13 mouse cellular contexts compared by ENCODE assay signal in genomic region chr17:31432878-31433281, GRCm38 (mm10). TPM values are rescaled to one million over a fixed set of nuclear protein-coding genes. Genes with fewer than 3 reads are reported as not detected.
DNase-seq lines count a peak whose midpoint lies in the region; ATAC-seq and TF ChIP-seq lines count a peak whose summit lies in the region.
"Had no signal": no experiment of that assay in that cellular context is flagged by ENCODE, and none has a peak within 500 bp of the region (broad histone marks: within the 10 kb centered on the region; RNA-seq: fewer than 3 reads in every experiment).

No protein-coding gene starts in this region.

- H3K27ac ChIP-seq in heart, embryonic 16.5 days (ENCODE audit: low read length) = no peak overlapping the region
- no peak overlapping the region for H3K27ac ChIP-seq in thymus, adult 2 months (ENCODE audit: control insufficient read depth, insufficient read depth, low read length)
- H3K27ac ChIP-seq in hindbrain, postnatal 0 days = no peak overlapping the region
- H3K27ac ChIP-seq: hindbrain, embryonic 10.5 days; left cerebral cortex, adult 2 months; macrophage had no signal

- ATAC-seq in heart, embryonic 16.5 days (replicated peaks; ENCODE audit: extremely low read depth, insufficient read depth, low FRiP score) = no peak
- ATAC-seq in hindbrain, postnatal 0 days = no peak

- no peak for TF ChIP-seq CTCF in thymus, adult 2 months (IDR thresholded peaks at IDR 0.05; ENCODE audit: borderline replicate concordance, control insufficient read depth, extremely low read depth, insufficient read depth, low read length, poor library complexity)
- no peak for TF ChIP-seq CTCF in hindbrain, postnatal 0 days (IDR thresholded peaks at IDR 0.05; ENCODE audit: low read depth)

- peaks cover 5% of the 10 kb centered on the region for H3K9me3 ChIP-seq in heart, embryonic 16.5 days (replicated peaks; ENCODE audit: control insufficient read depth, low read length)
- H3K9me3 ChIP-seq in hindbrain, postnatal 0 days (ENCODE audit: low read length) = 0 out of 2 replicates have a peak, but pooled peaks cover 5% of the 10 kb centered on the region

- 74% methylated on average over 5 of the region's 5 CpGs for WGBS in heart, embryonic 16.5 days
- WGBS in thymus, adult 2 months = 87% methylated on average over 5 of the region's 5 CpGs
- 66% methylated on average over 5 of the region's 5 CpGs for WGBS in hindbrain, postnatal 0 days

- peak overlapping the region; percentile 11; the same call in 1 of the 2 replicates for H3K4me2 ChIP-seq in heart, embryonic 16.5 days (ENCODE audit: low read depth, low read length)
- H3K4me2 ChIP-seq in myocyte (ENCODE audit: low read depth) = peak overlapping the region; percentile 0
- H3K4me2 ChIP-seq in hindbrain, postnatal 0 days (ENCODE audit: low read depth, low read length) = no peak overlapping the region

- H3K36me3 ChIP-seq in heart, embryonic 16.5 days (ENCODE audit: control insufficient read depth, insufficient read depth) = peaks cover 5% of the 10 kb centered on the region
- H3K36me3 ChIP-seq in thymus, adult 2 months (ENCODE audit: control insufficient read depth, insufficient read depth, low read length) = no peaks in the 10 kb centered on the region
- no peaks in the 10 kb centered on the region for H3K36me3 ChIP-seq in myocyte (ENCODE audit: control insufficient read depth, insufficient read depth)
- peaks cover 4% of the 10 kb centered on the region; the same call in 1 of the 2 replicates for H3K36me3 ChIP-seq in hindbrain, postnatal 0 days (ENCODE audit: insufficient read depth, low read length)

- intact Hi-C loops in heart, postnatal 14 days (cut with DNase I) = loop anchor here (5.0 kb wide), 1 partner anchor 46 kb away; the partner anchor contains the start of gene Pde9a

- no peaks in the 10 kb centered on the region for H3K27me3 ChIP-seq in heart, embryonic 16.5 days (ENCODE audit: control insufficient read depth, insufficient read depth, low read length)
- no peaks in the 10 kb centered on the region for H3K27me3 ChIP-seq in thymus, adult 2 months (ENCODE audit: control insufficient read depth, insufficient read depth, low read length)
- no peaks in the 10 kb centered on the region for H3K27me3 ChIP-seq in myocyte (ENCODE audit: control insufficient read depth, insufficient read depth, insufficient read length)
- no peaks in the 10 kb centered on the region for H3K27me3 ChIP-seq in hindbrain, postnatal 0 days (ENCODE audit: insufficient read depth, low read length)

- no peak for TF ChIP-seq POLR2A in thymus, adult 2 months (IDR thresholded peaks at IDR 0.05; ENCODE audit: control insufficient read depth, extremely low read depth, insufficient read depth, low read length, poor library complexity)
- TF ChIP-seq POLR2A in myocyte (IDR thresholded peaks at IDR 0.05; ENCODE audit: insufficient read length, low read depth) = no peak

- no peak for DNase-seq in heart, postnatal 14 days
- peak; percentile 22 for DNase-seq in thymus, postnatal 4 days
- no peak for DNase-seq in thymus, adult 2 months
- DNase-seq in layer of hippocampus, adult 11-12 months (ENCODE audit: low spot score) = no peak
- DNase-seq in cerebellum, adult 11 months = no peak
- DNase-seq in hindbrain, postnatal 0 days (ENCODE audit: low spot score) = no peak
- DNase-seq: cerebellum, adult 18-20 months had no signal

- no peak overlapping the region for H3K4me3 ChIP-seq in heart, embryonic 16.5 days (ENCODE audit: low read length)
- no peak overlapping the region for H3K4me3 ChIP-seq in thymus, adult 2 months (ENCODE audit: control insufficient read depth, insufficient read depth, low read length)
- H3K4me3 ChIP-seq in myocyte = no peak overlapping the region
- no peak overlapping the region for H3K4me3 ChIP-seq in hindbrain, postnatal 0 days (ENCODE audit: low read length)
- H3K4me3 ChIP-seq: erythroblast, embryonic 14.5 days; hindbrain, embryonic 10.5 days; left cerebral cortex, adult 2 months had no signal

- no peaks in the 10 kb centered on the region for H3K79me2 ChIP-seq in myocyte (ENCODE audit: control insufficient read depth, insufficient read depth)

- peaks cover 5% of the 10 kb centered on the region; the same call in 1 of the 2 replicates for H3K4me1 ChIP-seq in heart, embryonic 16.5 days (ENCODE audit: control insufficient read depth, insufficient read depth, low read length)
- peaks cover 3% of the 10 kb centered on the region; the same call in 1 of the 2 replicates for H3K4me1 ChIP-seq in thymus, adult 2 months (replicated peaks; ENCODE audit: control insufficient read depth, insufficient read depth, low read length)
- H3K4me1 ChIP-seq in hindbrain, postnatal 0 days (ENCODE audit: insufficient read depth, low read length) = peaks cover 18% of the 10 kb centered on the region

- no peak overlapping the region for H3ac ChIP-seq in myocyte (ENCODE audit: control insufficient read depth, insufficient read length)

- H3K9ac ChIP-seq in heart, embryonic 16.5 days (ENCODE audit: low read length) = no peak overlapping the region
- no peak overlapping the region for H3K9ac ChIP-seq in hindbrain, postnatal 0 days (replicated peaks; ENCODE audit: low read length)

TF ChIP-seq in myocyte, 11 proteins besides CTCF, POLR2A, EP300 and RAD21:
- TF ChIP-seq MAX (IDR thresholded peaks at IDR 0.05; ENCODE audit: low read depth) (no peak), USF1 (IDR thresholded peaks at IDR 0.05; ENCODE audit: low read depth) (no peak), MYOG (IDR thresholded peaks at IDR 0.05; ENCODE audit: control insufficient read depth in 1 of 3, insufficient read depth in 1 of 3, insufficient read length in 2 of 3, low read depth in 2 of 3) (no peak), CEBPB (IDR thresholded peaks at IDR 0.05; ENCODE audit: insufficient read depth, poor library complexity, severe bottlenecking) (no peak), E2F4 (IDR thresholded peaks at IDR 0.05; ENCODE audit: insufficient read depth) (no peak), POLR2AphosphoS2 (IDR thresholded peaks at IDR 0.05; ENCODE audit: insufficient read length, low read depth) (no peak), SRF (IDR thresholded peaks at IDR 0.05; ENCODE audit: control insufficient read depth, insufficient read length, low read depth) (no peak), REST (IDR thresholded peaks at IDR 0.05; ENCODE audit: insufficient read depth, insufficient read length) (no peak), TCF3 (IDR thresholded peaks at IDR 0.05; ENCODE audit: insufficient read length, low read depth) (no peak), MYOD1 (IDR thresholded peaks at IDR 0.05; ENCODE audit: control insufficient read depth in 1 of 3, insufficient read length in 2 of 3, low read depth in 2 of 3) (no peak), TCF12 (IDR thresholded peaks at IDR 0.05; ENCODE audit: insufficient read depth, poor library complexity, severe bottlenecking) (no peak)
TF ChIP-seq in myocyte: peak in this region for 0.

RNA-seq across cellular contexts. Expression of gene Pde9a, which starts 46.9 kb away (rescaled TPM):
- 7.4 and 7.9 TPM in 2 replicates for polyA plus RNA-seq in heart, embryonic 16.5 days (2015; fragmentation: Nextera tagmentation; extraction: Ambion mirVana)
- total RNA-seq in heart, postnatal 14 days (2021) = 10 to 100 TPM in 1 of 2 experiments, 1 to 10 TPM in 1; 7.2 to 11.9 TPM
- polyA plus RNA-seq in thymus, adult 2 months (2012; rRNA removed) = 4.6 and 4.9 TPM in 2 replicates
- 0.14 TPM for polyA plus RNA-seq in myocyte (2012; fragmentation: generic; extraction: Trizol)
- 34.4 and 39.8 TPM in 2 replicates for total RNA-seq in hindbrain, postnatal 0 days (2014; rRNA removed)
- 35.2 and 36.3 TPM in 2 replicates for polyA plus RNA-seq in hindbrain, postnatal 0 days (2015; fragmentation: Nextera tagmentation; extraction: Ambion mirVana)
- polyA plus RNA-seq: erythroblast, embryonic 14.5 days; macrophage had no signal
